Mouse (Mus musculus): Measurements from ENCODE around the gene Casp6.

DNA sequence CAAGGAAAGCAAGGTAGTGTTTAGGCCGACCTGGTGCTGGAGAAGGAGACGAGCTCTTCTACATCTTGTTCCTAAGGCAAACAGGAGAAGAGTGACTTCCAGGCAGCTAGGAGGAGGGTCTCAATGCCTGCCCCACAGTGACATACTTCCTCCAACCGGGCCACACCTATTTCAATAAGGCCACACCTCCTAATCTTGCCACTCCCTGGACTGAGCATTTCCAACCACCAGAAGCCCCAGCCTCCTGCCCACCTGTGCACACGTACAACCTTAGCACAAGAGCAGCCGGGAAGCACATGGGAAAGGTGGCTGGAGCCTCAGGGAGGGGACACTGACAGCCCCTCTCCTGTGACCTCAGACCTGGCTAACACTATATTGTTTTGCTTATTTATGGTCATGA, 9.2 kb upstream of the Casp6 start:
- TF ChIP-seq POLR2A (IDR thresholded peaks at IDR 0.05; ENCODE audit: control insufficient read depth, extremely low read depth, insufficient read depth, low read length, poor library complexity) (no peak), CTCF (IDR thresholded peaks at IDR 0.05; ENCODE audit: borderline replicate concordance, control insufficient read depth, extremely low read depth, insufficient read depth, low read length, poor library complexity) (no peak)

Measured in thymus, adult 2 months (tissue).